Mouse (Mus musculus) left cerebral cortex, adult 11 months (tissue): ENCODE measurements at regions not wholly inside any gene's neighbourhood (a gene's known extent, or its start where the extent isn't known, plus 50 kb on each side); places are given as distances from the start of the nearest gene placed in this dataset.

Experiments
- DNase-seq: peaks from one replicate; pipeline ENCODE4 v3.0.0; 2022; ENCODE audit warnings: low spot score

- DNase-seq = no peak
Observed at GRCm38 (mm10) chr11:7010858-7011257, 52.4 kb upstream of the Adcy1 start.

GRCm38 (mm10) chr11:6999329-6999728 lies 64.0 kb upstream of the Adcy1 start:
- no peak for DNase-seq

- no peak for DNase-seq
Observed at GRCm38 (mm10) chr11:6998810-6999209, 64.5 kb upstream of the Adcy1 start.

- no peak for DNase-seq
Observed at GRCm38 (mm10) chr11:6997508-6997907, 65.8 kb upstream of the Adcy1 start.

GRCm38 (mm10) chr11:6993731-6994130 lies 69.6 kb upstream of the Adcy1 start:
- DNase-seq = no peak

GRCm38 (mm10) chr11:6991626-6992025 lies 71.7 kb upstream of the Adcy1 start:
- no peak for DNase-seq

GRCm38 (mm10) chr11:6990711-6991110 lies 72.6 kb upstream of the Adcy1 start:
- DNase-seq = no peak

- DNase-seq = no peak
Observed at GRCm38 (mm10) chr11:6988884-6989824, 74.1 kb upstream of the Adcy1 start.

- DNase-seq = no peak
Observed at GRCm38 (mm10) chr11:6987995-6988394, 75.3 kb upstream of the Adcy1 start.

- no peak for DNase-seq
Observed at GRCm38 (mm10) chr11:6987105-6987504, 76.2 kb upstream of the Adcy1 start.

- DNase-seq = no peak
Observed at GRCm38 (mm10) chr11:6982076-6982475, 81.2 kb upstream of the Adcy1 start.

- no peak for DNase-seq
Observed at GRCm38 (mm10) chr11:6979656-6980055, 83.6 kb upstream of the Adcy1 start.

- no peak for DNase-seq
Observed at GRCm38 (mm10) chr11:6969196-6969595, 94.1 kb upstream of the Adcy1 start.

GRCm38 (mm10) chr11:6966968-6967367 lies 96.3 kb upstream of the Adcy1 start:
- peak; percentile 19 for DNase-seq

GRCm38 (mm10) chr11:6964524-6964923 lies 98.8 kb upstream of the Adcy1 start:
- DNase-seq = no peak

GRCm38 (mm10) chr11:6963600-6963999 lies 99.7 kb upstream of the Adcy1 start:
- DNase-seq = no peak

- DNase-seq = no peak
Observed at GRCm38 (mm10) chr11:6962786-6963575, 100.3 kb upstream of the Adcy1 start.

- no peak for DNase-seq
Observed at GRCm38 (mm10) chr11:6962322-6962721, 101.0 kb upstream of the Adcy1 start.

- DNase-seq = no peak
Observed at GRCm38 (mm10) chr11:6952787-6953186, 110.5 kb upstream of the Adcy1 start.

GRCm38 (mm10) chr11:6951361-6951760 lies 111.9 kb upstream of the Adcy1 start:
- no peak for DNase-seq

- DNase-seq = no peak
Observed at GRCm38 (mm10) chr11:6949051-6949450, 111.6 kb upstream of the Gm11983 start.

GRCm38 (mm10) chr11:6934157-6934556 lies 96.7 kb upstream of the Gm11983 start:
- no peak for DNase-seq

- no peak for DNase-seq
Observed at GRCm38 (mm10) chr11:6926036-6926435, 88.6 kb upstream of the Gm11983 start.
